Mouse (Mus musculus): Measurements from ENCODE around the gene Rad50. TPM values are rescaled to one million over a fixed set of nuclear protein-coding genes. Genes with fewer than 3 reads are reported as not detected.

Gene Rad50
- polyA plus RNA-seq, 1 experiment from 2014 or later: 11.0 TPM

GRCm38 (mm10) chr11:53707718-53708009, 545 bp upstream of the Rad50 start:
- Histone ChIP-seq H3K4me1 (ENCODE audit: control insufficient read depth, insufficient read depth, low read length) (peaks cover 5% of the 10 kb centered on the region), H3K4me2 (ENCODE audit: low read length) (peak overlapping the region; percentile 92), H3K9me3 (replicated peaks; ENCODE audit: control insufficient read depth, low read length, poor library complexity, severe bottlenecking) (no peaks in the 10 kb centered on the region), H3K27ac (ENCODE audit: low read length) (no peak overlapping the region), H3K9ac (ENCODE audit: low read depth, low read length) (peak overlapping the region; percentile 75; the same call in 1 of the 2 replicates), H3K36me3 (ENCODE audit: control insufficient read depth, insufficient read depth, low read length) (no peaks in the 10 kb centered on the region), H3K4me3 (ENCODE audit: low read depth, low read length) (peak overlapping the region; percentile 87), H3K27me3 (ENCODE audit: control insufficient read depth, insufficient read depth, low read depth, low read length) (no peaks in the 10 kb centered on the region)
- 72% methylated on average over 3 of the region's 3 CpGs for WGBS
- ATAC-seq: no peak

GRCm38 (mm10) chr11:53706236-53706933, 734 bp downstream of the Rad50 start:
- Histone ChIP-seq H3K4me3 (ENCODE audit: low read depth, low read length) (peak overlapping the region; percentile 87), H3K4me2 (ENCODE audit: low read length) (peak overlapping the region; percentile 92), H3K9me3 (replicated peaks; ENCODE audit: control insufficient read depth, low read length, poor library complexity, severe bottlenecking) (no peaks in the 10 kb centered on the region), H3K9ac (ENCODE audit: low read depth, low read length) (peak overlapping the region; percentile 75), H3K27me3 (ENCODE audit: control insufficient read depth, insufficient read depth, low read depth, low read length) (no peaks in the 10 kb centered on the region), H3K4me1 (ENCODE audit: control insufficient read depth, insufficient read depth, low read length) (peaks cover 5% of the 10 kb centered on the region), H3K36me3 (ENCODE audit: control insufficient read depth, insufficient read depth, low read length) (no peaks in the 10 kb centered on the region), H3K27ac (ENCODE audit: low read length) (peak overlapping the region; percentile 60)
- peak; percentile 87 for ATAC-seq
- WGBS: 7% methylated on average over 29 of the region's 29 CpGs

- H3K9ac ChIP-seq (ENCODE audit: low read depth, low read length): no peak overlapping the region
- no peaks in the 10 kb centered on the region for H3K9me3 ChIP-seq (replicated peaks; ENCODE audit: control insufficient read depth, low read length, poor library complexity, severe bottlenecking)
- no peaks in the 10 kb centered on the region for H3K27me3 ChIP-seq (ENCODE audit: control insufficient read depth, insufficient read depth, low read depth, low read length)
- H3K4me1 ChIP-seq (ENCODE audit: control insufficient read depth, insufficient read depth, low read length): no peaks in the 10 kb centered on the region
- ATAC-seq: no peak
- WGBS: 92% methylated on average over 4 of the region's 4 CpGs
- no peak overlapping the region for H3K27ac ChIP-seq (ENCODE audit: low read length)
- H3K4me2 ChIP-seq (ENCODE audit: low read length): no peak overlapping the region
- peaks cover 7% of the 10 kb centered on the region; the same call in 1 of the 2 replicates for H3K36me3 ChIP-seq (ENCODE audit: control insufficient read depth, insufficient read depth, low read length)
- H3K4me3 ChIP-seq (ENCODE audit: low read depth, low read length): no peak overlapping the region
Measured at GRCm38 (mm10) chr11:53699351-53699750, 7.8 kb downstream of the Rad50 start.

GRCm38 (mm10) chr11:53698521-53698920, 8.6 kb downstream of the Rad50 start:
- H3K4me3 ChIP-seq (ENCODE audit: low read depth, low read length): no peak overlapping the region
- no peak overlapping the region for H3K27ac ChIP-seq (ENCODE audit: low read length)
- no peak overlapping the region for H3K9ac ChIP-seq (ENCODE audit: low read depth, low read length)
- no peaks in the 10 kb centered on the region for H3K4me1 ChIP-seq (ENCODE audit: control insufficient read depth, insufficient read depth, low read length)
- no peaks in the 10 kb centered on the region for H3K27me3 ChIP-seq (ENCODE audit: control insufficient read depth, insufficient read depth, low read depth, low read length)
- no peaks in the 10 kb centered on the region for H3K9me3 ChIP-seq (replicated peaks; ENCODE audit: control insufficient read depth, low read length, poor library complexity, severe bottlenecking)
- ATAC-seq: no peak
- H3K36me3 ChIP-seq (ENCODE audit: control insufficient read depth, insufficient read depth, low read length): peaks cover 7% of the 10 kb centered on the region; the same call in 1 of the 2 replicates
- no peak overlapping the region for H3K4me2 ChIP-seq (ENCODE audit: low read length)
- WGBS: 97% methylated on average over 2 of the region's 2 CpGs

- Histone ChIP-seq H3K9ac (ENCODE audit: low read depth, low read length) (no peak overlapping the region), H3K27me3 (ENCODE audit: control insufficient read depth, insufficient read depth, low read depth, low read length) (no peaks in the 10 kb centered on the region), H3K36me3 (ENCODE audit: control insufficient read depth, insufficient read depth, low read length) (peaks cover 2% of the 10 kb centered on the region; the same call in 1 of the 2 replicates), H3K4me3 (ENCODE audit: low read depth, low read length) (no peak overlapping the region), H3K9me3 (replicated peaks; ENCODE audit: control insufficient read depth, low read length, poor library complexity, severe bottlenecking) (no peaks in the 10 kb centered on the region), H3K27ac (ENCODE audit: low read length) (no peak overlapping the region), H3K4me2 (ENCODE audit: low read length) (peak overlapping the region; percentile 26; the same call in 1 of the 2 replicates), H3K4me1 (ENCODE audit: control insufficient read depth, insufficient read depth, low read length) (no peaks in the 10 kb centered on the region)
- WGBS: 36% methylated on average over 10 of the region's 10 CpGs
- no peak for ATAC-seq
Measured at GRCm38 (mm10) chr11:53691979-53692378, 15.1 kb downstream of the Rad50 start.

GRCm38 (mm10) chr11:53682994-53683530, 24.1 kb downstream of the Rad50 start:
- Histone ChIP-seq H3K27me3 (ENCODE audit: control insufficient read depth, insufficient read depth, low read depth, low read length) (no peaks in the 10 kb centered on the region), H3K9ac (ENCODE audit: low read depth, low read length) (no peak overlapping the region), H3K27ac (ENCODE audit: low read length) (no peak overlapping the region), H3K4me1 (ENCODE audit: control insufficient read depth, insufficient read depth, low read length) (no peaks in the 10 kb centered on the region), H3K9me3 (replicated peaks; ENCODE audit: control insufficient read depth, low read length, poor library complexity, severe bottlenecking) (no peaks in the 10 kb centered on the region), H3K4me3 (ENCODE audit: low read depth, low read length) (no peak overlapping the region), H3K4me2 (ENCODE audit: low read length) (no peak overlapping the region), H3K36me3 (ENCODE audit: control insufficient read depth, insufficient read depth, low read length) (no peaks in the 10 kb centered on the region)
- 97% methylated on average over 9 of the region's 9 CpGs for WGBS
- ATAC-seq: no peak

GRCm38 (mm10) chr11:53682170-53682569, 24.9 kb downstream of the Rad50 start:
- Histone ChIP-seq H3K36me3 (ENCODE audit: control insufficient read depth, insufficient read depth, low read length) (no peaks in the 10 kb centered on the region), H3K4me3 (ENCODE audit: low read depth, low read length) (no peak overlapping the region), H3K4me1 (ENCODE audit: control insufficient read depth, insufficient read depth, low read length) (no peaks in the 10 kb centered on the region), H3K9ac (ENCODE audit: low read depth, low read length) (no peak overlapping the region), H3K27ac (ENCODE audit: low read length) (no peak overlapping the region), H3K9me3 (replicated peaks; ENCODE audit: control insufficient read depth, low read length, poor library complexity, severe bottlenecking) (no peaks in the 10 kb centered on the region), H3K27me3 (ENCODE audit: control insufficient read depth, insufficient read depth, low read depth, low read length) (no peaks in the 10 kb centered on the region), H3K4me2 (ENCODE audit: low read length) (no peak overlapping the region)
- no peak for ATAC-seq
- 88% methylated on average over 2 of the region's 2 CpGs for WGBS

GRCm38 (mm10) chr11:53681686-53682085, 25.4 kb downstream of the Rad50 start:
- H3K27ac ChIP-seq (ENCODE audit: low read length): no peak overlapping the region
- no peaks in the 10 kb centered on the region for H3K27me3 ChIP-seq (ENCODE audit: control insufficient read depth, insufficient read depth, low read depth, low read length)
- H3K36me3 ChIP-seq (ENCODE audit: control insufficient read depth, insufficient read depth, low read length): no peaks in the 10 kb centered on the region
- 92% methylated on average over 2 of the region's 2 CpGs for WGBS
- H3K9me3 ChIP-seq (replicated peaks; ENCODE audit: control insufficient read depth, low read length, poor library complexity, severe bottlenecking): no peaks in the 10 kb centered on the region
- no peaks in the 10 kb centered on the region for H3K4me1 ChIP-seq (ENCODE audit: control insufficient read depth, insufficient read depth, low read length)
- no peak overlapping the region for H3K4me3 ChIP-seq (ENCODE audit: low read depth, low read length)
- no peak overlapping the region for H3K9ac ChIP-seq (ENCODE audit: low read depth, low read length)
- no peak for ATAC-seq
- H3K4me2 ChIP-seq (ENCODE audit: low read length): no peak overlapping the region

GRCm38 (mm10) chr11:53680141-53680540, 27.0 kb downstream of the Rad50 start:
- no peak overlapping the region for H3K27ac ChIP-seq (ENCODE audit: low read length)
- H3K4me1 ChIP-seq (ENCODE audit: control insufficient read depth, insufficient read depth, low read length): no peaks in the 10 kb centered on the region
- WGBS: 91% methylated on average over 4 of the region's 4 CpGs
- H3K27me3 ChIP-seq (ENCODE audit: control insufficient read depth, insufficient read depth, low read depth, low read length): no peaks in the 10 kb centered on the region
- no peak for ATAC-seq
- H3K36me3 ChIP-seq (ENCODE audit: control insufficient read depth, insufficient read depth, low read length): peaks cover 2% of the 10 kb centered on the region; the same call in 1 of the 2 replicates
- H3K4me2 ChIP-seq (ENCODE audit: low read length): no peak overlapping the region
- H3K4me3 ChIP-seq (ENCODE audit: low read depth, low read length): no peak overlapping the region
- no peaks in the 10 kb centered on the region for H3K9me3 ChIP-seq (replicated peaks; ENCODE audit: control insufficient read depth, low read length, poor library complexity, severe bottlenecking)
- H3K9ac ChIP-seq (ENCODE audit: low read depth, low read length): no peak overlapping the region

Data from midbrain, embryonic 16.5 days (tissue).